Mouse (Mus musculus) heart, postnatal 25 days (tissue): Measurements from ENCODE around the gene Spata25. TPM values are rescaled to one million over a fixed set of nuclear protein-coding genes. Genes with fewer than 3 reads are reported as not detected.
A peak's percentile ranks its signal among the peaks of the same experiment; 100 is the strongest.
"Not testable (repeated sequence)": the region's sequence is repeated elsewhere in the genome, so short reads cannot be mapped to it uniquely, and the experiment has no call there.

ENCODE experiments used
- DNase-seq: peaks from one replicate; pipeline ENCODE4 v3.0.0; 2022; ENCODE audit warnings: low spot score
- intact Hi-C: fragments of 180-260 bp; cut with DNase I; formaldehyde crosslinking; loops from one replicate; pipeline ENCODE4 v1.15.1; 2025
- total RNA-seq, 2 experiments: library from RNA; stranded (reverse); gene quantifications; 2 replicates each; pipeline ENCODE4 v1.2.3; 2021

Gene Spata25
- total RNA-seq, 2 experiments from 2014 or later, result 0.42 to 0.64 TPM

DNA sequence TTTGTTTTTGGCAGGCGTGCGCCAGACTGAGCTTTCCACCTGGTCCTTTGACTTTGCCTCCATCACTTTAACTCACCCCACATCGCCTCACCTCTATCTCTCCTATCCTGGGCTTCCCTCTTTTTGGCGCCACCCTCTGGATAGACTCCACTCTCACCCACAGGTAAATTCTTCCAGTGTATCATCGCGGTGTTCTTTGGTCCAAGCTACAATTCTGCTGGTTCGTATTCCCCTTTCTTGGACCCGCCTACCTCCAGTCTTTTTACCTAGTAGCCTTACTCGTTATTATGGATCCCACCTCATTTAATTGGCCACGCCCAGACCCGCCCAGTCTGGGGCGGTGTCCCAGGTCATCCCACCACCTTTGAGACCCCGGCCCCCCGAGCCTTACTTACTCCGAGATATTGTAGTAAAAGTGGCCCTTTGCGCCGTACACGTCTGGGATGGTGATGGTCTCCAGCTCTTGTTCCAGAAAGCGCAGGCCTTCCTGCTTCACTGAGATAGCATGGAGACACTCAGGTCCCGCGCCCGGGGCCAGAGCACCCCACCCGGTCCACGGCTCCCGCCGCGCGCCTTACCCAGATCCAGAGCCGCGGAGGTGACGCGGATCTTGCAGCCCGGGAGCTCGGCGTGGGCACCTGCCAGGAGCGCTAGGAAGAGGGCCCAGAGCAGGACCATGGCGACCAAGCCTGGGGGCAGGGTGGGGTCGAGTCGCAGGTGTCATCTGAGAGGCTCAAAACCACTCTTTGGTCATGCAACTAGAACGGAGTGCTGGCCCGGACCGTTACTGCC, 28.2 kb upstream of the Spata25 start:
- intact Hi-C loops, result no loop called here

DNA sequence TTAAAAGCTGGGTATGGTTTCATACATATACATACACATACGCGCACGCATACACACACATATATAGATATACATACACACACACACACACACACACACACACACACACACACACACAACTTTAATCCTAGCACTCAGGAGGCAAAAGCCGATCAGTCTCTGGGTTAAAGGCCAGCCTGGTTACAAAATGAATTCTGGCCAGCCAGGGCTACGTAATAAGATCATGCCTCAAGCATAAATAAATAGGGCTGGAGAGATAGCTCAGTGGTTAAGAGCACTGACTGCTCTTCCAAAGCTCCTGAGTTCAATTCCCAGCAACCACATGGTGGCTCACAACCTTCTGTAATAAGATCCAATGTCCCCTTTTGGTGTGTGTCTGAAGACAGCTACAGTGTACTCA, 27.2 kb upstream of the Spata25 start:
- intact Hi-C loops, result loop anchor here (2.0 kb wide), 2 partner anchors 13 to 21 kb away; no protein-coding TSS in a partner anchor

More for the DNA sequence above, 28.2 kb upstream of the Spata25 start:
- DNase-seq, result no peak

DNA sequence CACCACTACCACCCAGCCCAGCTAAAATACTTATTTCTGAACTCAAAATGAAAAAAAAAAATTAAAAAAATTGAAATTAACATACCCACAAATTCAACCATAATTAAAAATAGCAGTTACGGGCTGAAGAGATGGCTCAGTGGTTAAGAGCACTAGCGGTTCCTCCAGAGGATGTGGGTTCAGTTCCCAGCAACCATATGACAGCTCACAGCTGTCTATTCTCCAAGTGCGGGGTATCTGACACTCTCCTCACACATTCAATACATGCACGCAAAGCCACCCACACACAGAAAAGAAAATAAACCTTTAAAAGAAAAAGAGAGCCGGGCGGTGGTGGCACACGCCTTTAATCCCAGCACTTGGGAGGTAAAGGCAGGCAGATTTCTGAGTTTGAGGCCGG, 21.7 kb upstream of the Spata25 start:
- intact Hi-C loops, result no loop called here
- no peak for DNase-seq

More for the DNA sequence above, 27.2 kb upstream of the Spata25 start:
- not testable (repeated sequence) for DNase-seq

DNA sequence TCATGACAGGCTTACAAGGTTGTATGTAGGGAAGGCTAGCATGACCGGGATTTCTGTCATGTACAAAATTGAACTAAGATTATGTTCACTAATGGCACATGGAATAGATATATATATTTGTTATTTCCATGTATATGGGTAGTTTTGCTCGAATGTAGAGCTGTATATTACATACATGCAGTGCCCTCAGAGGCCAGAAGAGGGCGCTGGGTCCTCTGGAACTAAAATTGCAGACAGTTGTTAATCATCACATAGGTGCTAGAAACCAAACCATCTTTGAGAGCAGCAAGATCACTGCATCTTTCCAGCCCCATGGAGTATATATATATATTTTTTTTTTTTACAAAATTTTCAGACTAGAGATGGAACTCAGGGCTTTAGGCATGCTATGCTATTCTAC, 17.4 kb upstream of the Spata25 start:
- intact Hi-C loops, result no loop called here
- no peak for DNase-seq

DNA sequence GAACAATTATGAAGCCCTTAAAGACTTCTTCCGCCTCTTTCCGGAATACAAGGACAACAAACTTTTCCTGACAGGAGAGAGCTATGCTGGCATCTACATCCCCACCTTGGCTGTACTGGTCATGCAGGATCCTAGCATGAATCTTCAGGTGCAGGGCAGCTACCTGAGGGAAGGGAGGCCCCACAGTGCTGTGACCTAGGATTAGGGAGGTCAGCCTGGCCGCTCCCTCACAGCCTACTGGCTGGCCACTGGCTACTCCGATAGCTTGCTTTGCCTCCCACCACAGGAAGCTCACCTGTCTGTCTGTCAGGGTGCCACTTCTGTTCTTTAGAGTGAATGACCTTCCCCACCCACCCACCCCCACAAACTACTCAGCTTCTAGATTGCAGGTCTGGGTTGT, 6.8 kb upstream of the Spata25 start:
- intact Hi-C loops, result loop anchor here (2.0 to 10.0 kb wide), 2 partner anchors 20 to 200 kb away; partner anchors contain the start of gene Ncoa5

DNA sequence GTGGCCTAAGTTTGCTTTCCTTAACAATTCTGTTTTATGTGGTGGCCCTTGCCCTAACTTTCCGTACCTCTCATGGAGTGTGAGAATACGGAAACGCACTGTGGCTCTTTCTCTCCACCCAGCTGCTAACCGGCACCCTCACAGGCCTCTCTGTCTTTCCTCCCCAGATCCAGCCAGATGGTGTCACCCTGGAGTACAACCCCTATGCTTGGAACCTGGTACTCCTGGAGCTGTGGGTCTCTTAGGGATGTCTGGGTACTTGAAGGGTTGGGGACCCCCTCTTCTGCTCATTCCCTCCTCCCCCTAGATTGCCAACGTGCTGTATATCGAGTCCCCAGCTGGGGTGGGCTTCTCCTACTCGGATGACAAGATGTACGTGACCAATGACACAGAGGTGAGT, 6.2 kb upstream of the Spata25 start:
- intact Hi-C loops, result loop anchor here (2.0 to 10.0 kb wide), 3 partner anchors 20 to 200 kb away; partner anchors contain the start of gene Ncoa5
- DNase-seq, result no peak

More for the DNA sequence above, 6.8 kb upstream of the Spata25 start:
- no peak for DNase-seq

DNA sequence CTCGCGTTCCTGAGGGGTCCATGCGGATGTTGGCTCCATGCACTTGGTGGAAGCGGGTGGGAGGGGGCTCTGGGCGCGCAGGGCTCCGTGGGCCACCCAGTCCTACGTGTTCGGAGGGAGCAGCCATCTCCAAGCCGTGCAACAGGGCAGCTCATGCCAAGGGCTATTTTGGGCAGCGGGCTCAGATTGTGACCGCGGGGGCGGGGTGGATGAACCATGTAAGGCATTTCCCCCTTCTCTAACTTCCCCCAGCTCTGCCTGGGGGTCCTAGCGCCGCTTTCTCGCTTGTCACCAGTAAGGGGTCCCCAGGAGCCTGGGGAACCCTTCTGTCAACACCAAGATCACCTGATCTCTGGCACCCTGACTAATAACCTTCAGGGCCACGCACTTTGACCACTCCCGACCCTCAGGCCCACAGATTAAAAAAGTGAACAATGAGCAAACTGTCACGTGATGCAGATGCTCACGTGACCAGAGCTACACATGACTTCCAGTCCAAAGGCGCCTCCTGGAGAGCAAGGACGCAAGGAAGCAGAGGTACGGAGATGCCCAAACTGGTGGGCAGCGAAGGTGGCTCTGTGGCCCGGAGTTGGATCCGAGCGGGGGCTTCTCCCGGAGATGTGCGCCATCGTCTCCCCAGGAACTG, 5.1 kb upstream of the Spata25 start, which contains the start of gene Neurl2:
TSS of gene Neurl2 (minus strand) at position 143 of the 646 bp plus-strand sequence.
- intact Hi-C loops, result loop anchor here (2.0 to 10.0 kb wide), 4 partner anchors 43 to 201 kb away; partner anchors contain the start of genes Ncoa5 and Zfp335
- DNase-seq, result peak; percentile 87

DNA sequence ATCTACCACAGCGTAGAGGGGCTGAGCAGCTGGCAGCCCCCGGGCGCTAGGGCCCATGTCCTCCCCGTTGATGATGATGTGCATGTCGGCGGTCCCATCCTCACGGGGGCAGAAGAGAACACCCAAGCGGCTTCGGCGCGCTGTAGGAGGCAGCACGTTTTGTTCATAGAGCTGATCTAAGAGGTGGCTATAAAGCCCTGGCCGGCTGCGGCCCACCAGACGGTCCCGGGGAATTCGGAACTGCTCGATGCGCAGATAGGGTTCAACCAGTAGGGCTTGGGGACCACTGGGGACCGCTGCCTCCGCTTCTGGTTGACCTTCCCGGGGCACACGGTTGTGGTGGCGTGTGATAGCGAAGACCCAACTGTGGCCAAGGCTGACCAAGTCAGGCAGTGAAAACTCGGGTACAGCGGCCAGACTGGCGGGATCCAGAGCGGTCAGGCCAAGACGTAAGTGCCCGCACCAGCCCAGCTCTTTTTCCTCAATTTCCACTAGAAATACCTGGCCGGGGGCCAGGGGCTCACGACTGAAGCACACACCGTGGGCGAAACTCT, 4.5 kb upstream of the Spata25 start, which contains the start of gene Ctsa:
TSS of gene Ctsa (plus strand) at position 126 of the 554 bp plus-strand sequence.
- peak; percentile 62 for DNase-seq
- intact Hi-C loops, result loop anchor here (2.0 to 10.0 kb wide), 4 partner anchors 44 to 202 kb away; partner anchors contain the start of genes Ncoa5 and Zfp335

DNA sequence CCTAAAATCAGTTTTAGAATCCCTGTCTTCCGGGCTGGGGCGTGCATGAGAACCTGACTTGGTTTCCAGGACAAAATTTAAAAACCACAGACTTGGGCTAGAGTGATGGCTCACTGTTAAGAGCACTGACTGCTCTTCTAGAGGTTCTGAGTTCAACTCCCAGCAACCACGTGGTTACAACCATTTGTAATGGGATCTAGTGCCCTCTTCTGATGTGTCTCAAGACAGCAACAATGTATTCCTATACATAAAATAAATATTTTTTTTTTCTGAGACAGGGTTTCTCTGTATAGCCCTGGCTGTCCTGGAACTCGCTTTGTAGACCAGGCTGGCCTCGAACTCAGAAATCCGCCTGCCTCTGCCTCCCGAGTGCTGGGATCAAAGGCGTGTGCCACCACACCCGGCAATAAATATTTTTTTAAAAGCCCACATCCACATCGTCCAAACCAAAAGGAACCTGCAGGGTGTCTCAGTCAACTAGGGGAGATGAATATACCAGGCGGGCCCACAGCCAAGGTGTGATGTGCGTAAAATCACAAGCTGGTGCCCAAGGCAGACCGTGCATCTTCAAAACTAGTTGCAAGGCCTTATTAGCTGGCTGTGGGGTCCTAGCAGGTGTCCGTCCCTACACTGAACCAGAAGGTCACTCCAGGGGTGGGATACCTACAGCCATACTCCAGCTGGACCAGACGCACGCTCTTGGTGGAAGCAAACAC, 3.9 kb upstream of the Spata25 start:
- DNase-seq, result no peak
- intact Hi-C loops, result loop anchor here (2.0 to 10.0 kb wide), 4 partner anchors 45 to 203 kb away; partner anchors contain the start of genes Ncoa5 and Zfp335

DNA sequence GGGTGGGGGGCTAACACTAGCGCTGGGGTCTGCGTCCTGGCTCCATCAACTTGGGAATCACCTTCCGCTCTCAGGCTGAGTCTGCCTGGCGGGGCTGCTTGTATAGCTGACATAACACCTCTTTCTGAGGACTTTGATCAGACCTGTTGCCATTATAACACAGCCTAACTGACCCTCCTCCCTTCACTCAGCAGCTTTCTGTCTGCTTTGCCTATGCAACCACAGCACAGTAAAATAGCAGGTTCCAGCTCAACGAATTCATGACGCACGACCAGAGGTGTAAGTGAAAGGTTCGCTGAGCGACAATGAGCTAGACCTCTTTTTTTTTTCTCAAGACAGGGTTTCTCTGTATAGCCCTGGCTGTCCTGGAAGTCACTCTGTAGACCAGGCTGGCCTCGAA, 2.7 kb upstream of the Spata25 start:
- DNase-seq, result no peak
- intact Hi-C loops, result loop anchor here (5.0 to 10.0 kb wide), 2 partner anchors 61 to 204 kb away; partner anchors contain the start of gene Ncoa5

DNA sequence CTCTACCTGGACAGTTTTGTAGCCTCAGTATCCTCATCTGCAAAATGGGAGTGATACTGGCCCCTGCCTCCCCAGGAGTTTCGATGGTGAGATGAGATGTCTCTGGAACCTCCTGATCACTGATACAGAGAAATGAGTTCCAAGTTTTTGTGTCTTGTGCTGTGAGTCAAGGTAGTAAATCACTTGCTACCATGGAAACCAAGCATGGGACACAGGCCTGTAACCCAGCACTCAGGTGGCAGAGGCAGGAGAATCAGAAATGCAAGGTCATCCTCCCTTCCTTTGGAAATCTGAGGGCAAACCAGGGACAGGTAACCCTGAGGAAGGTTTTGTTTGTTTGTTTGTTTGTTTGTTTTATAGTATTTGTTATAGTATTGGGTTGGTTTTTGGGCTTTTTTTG, 753 bp upstream of the Spata25 start:
- no peak for DNase-seq
- intact Hi-C loops, result no loop called here

DNA sequence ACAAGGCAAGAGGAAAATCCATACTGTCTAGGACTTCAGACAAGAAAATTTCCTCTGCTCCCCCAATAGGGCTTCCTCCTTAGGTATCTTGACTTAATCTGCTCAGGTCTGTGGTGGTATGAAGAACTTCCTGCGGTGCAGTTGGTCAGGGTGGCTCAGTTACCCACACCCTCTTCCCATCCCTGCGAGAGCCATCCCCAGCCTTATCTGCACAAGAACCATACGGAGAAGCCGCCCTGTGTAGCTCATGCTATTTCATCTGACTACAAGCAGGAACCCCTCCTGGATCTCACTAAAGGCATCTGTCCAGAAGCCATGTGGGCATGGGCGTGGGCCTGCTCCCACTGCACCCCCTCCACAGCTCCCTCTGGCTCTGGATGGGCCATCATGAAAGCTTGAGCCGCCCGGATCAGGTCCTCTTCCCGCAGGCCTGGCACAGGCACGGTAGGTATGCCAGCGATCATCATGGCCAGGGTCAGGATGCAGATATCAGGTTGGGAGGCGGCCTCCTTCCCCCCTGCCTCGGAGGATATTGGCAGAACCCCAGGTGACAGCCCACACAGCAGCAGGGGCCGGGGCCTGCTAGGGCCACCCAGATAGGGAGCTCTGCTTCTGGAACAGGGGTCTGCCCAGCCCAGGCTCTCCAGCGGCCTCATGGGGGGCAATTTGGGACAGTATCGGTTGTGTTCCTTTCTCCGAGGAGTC, 1.0 kb downstream of the Spata25 start:
- no peak for DNase-seq
- intact Hi-C loops, result no loop called here

DNA sequence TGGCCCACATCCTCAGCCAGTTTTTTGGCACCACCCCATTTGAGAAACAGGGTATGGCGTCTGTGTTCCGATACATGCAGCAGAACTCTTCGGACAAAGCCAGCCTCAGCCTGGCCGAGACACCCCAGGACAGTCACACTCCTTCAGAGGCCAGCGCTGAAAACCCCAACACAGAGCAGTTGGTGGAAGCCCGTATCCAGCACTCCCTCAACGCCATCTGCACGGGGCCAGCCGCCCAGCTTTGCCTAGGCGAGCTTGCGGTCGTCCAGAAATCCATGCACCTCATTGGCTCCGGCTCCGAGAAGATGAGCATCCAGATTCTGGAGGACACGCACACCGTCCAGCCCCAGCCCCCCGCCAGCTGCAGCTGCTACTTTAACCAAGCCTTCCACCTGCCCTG, 2.8 kb downstream of the Spata25 start:
- intact Hi-C loops, result no loop called here

DNA sequence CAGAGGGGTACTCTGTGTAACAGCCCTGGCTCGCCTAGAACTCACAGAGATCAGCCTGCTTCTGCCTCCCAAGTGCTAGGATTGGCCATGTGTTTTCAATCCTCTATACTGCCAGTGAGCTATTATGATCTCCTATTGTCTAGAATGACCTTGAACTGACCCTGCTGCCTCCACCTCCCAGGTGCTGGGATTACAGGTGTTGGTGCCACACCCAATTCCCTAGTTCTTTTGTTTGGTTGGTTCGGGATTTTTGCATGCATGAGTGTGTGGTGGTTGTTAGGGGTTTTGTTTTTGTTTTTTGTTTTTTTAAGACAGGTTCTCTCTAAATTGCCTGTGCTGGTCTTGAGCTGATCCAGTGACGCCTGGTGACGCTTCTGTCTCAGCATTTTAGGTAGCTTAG, 4.4 kb downstream of the Spata25 start:
- intact Hi-C loops, result no loop called here
- no peak for DNase-seq

More for the DNA sequence above, 2.8 kb downstream of the Spata25 start:
- no peak for DNase-seq

DNA sequence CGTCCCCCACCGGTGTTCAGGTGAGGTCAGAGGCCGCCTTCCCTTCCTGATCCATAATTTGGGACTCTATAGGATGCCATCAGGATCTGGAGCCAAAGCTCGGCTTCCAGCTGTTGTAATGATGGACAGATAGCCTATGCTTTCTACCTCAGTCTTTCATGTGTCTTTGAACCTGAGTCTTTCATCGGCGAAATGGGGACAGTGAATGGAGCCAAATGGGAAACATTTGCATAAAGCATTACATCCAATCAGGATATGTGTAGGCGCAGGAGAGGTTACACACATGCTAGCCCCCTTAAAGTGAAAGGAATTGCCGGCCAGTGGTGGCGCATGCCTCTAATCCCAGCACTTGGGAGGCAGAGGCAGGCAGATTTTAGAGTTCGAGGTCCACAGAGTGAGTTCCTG, 5.2 kb downstream of the Spata25 start:
- DNase-seq, result no peak
- intact Hi-C loops, result no loop called here

DNA sequence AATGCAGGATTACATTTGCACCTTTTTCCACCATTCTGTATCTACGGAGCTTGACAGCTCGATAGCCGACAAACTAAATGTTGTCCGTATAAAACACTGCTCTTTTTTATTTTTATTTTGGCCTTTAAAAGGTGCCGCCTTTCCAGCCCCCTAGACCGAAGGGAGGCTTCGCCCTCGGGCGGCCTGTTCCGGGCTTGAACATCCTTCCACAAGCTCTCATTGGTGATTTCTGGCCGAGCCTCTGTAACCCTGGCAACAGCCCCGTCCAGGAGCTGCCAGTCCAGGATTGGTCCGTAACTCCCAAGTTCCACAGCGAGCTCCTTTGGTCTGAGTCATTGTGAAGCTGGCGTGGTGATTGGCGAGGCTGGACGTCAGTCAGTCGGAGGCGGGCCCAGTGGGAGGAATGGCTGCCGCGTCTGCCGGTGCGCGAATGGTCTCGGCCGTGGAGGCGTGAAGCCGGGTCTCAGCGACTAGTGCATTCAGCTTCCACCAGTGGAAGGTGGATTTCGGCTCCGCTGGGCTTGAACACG, 5.6 kb downstream of the Spata25 start, which contains the start of gene Zswim1:
TSS of gene Zswim1 (plus strand) at position 51 of the 530 bp plus-strand sequence.
- peak; percentile 99 for DNase-seq
- intact Hi-C loops, result no loop called here

DNA sequence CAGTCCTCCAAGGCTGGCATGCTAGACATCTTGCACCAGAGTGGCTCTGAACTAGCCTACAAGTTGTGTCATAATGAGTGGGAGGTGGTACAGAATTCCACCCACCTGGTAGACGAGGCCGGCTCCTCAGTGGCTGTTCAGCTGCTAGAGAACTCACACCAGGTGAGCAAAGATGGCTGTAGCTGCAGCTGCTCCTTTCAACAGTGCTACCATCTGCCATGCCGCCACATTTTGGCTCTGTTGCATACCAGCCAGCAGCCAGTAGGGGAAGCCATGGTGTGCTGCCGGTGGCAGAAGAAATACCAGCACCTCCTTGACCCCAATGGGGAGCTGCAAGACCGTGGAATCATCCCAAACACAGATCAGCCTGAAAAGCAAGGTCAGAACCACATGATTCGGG, 7.3 kb downstream of the Spata25 start:
- intact Hi-C loops, result no loop called here
- DNase-seq, result no peak

DNA sequence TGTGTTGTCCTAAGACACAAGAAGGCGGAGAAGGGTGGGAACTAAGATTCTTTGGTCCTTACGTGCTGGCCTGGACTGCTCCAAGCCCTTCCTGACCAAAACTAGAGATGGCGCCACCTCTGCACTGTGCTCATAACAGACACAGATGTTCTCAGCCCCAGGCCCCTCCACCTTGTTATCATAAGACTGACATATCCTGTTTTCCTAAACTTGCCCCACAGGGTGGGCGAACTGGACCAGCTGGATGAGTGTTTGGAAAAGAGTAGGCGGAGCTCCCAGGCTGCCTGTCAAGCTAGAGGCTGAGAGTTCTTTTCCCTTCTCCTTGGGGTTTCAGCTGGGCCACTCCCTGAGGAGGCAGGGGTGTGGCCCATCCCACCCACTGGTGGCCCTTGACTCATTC, 10.6 kb downstream of the Spata25 start:
- intact Hi-C loops, result no loop called here
- no peak for DNase-seq

DNA sequence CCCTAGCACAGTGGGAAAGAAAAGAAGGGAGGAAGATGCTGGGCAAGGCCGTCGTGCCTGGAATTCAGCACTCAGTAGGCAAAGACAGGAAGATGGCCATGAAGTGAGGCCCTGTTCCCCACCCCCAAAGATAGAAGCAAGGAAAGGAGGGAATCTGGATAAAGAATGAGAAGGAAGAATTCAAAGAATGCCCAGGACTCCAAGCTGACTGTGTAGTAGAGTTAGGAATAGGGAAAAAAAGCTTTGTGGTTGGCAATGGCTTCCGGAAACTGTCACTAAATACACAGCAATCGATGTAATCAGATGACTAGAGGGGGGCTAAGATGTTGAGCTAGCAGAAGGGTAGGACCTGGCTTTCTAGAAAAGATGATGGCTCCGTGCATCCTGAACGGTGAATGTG, 11.1 kb downstream of the Spata25 start:
- intact Hi-C loops, result no loop called here
- no peak for DNase-seq
